Mouse (Mus musculus): Measurements from ENCODE around the gene Hexdc.

Gene Hexdc

DNA sequence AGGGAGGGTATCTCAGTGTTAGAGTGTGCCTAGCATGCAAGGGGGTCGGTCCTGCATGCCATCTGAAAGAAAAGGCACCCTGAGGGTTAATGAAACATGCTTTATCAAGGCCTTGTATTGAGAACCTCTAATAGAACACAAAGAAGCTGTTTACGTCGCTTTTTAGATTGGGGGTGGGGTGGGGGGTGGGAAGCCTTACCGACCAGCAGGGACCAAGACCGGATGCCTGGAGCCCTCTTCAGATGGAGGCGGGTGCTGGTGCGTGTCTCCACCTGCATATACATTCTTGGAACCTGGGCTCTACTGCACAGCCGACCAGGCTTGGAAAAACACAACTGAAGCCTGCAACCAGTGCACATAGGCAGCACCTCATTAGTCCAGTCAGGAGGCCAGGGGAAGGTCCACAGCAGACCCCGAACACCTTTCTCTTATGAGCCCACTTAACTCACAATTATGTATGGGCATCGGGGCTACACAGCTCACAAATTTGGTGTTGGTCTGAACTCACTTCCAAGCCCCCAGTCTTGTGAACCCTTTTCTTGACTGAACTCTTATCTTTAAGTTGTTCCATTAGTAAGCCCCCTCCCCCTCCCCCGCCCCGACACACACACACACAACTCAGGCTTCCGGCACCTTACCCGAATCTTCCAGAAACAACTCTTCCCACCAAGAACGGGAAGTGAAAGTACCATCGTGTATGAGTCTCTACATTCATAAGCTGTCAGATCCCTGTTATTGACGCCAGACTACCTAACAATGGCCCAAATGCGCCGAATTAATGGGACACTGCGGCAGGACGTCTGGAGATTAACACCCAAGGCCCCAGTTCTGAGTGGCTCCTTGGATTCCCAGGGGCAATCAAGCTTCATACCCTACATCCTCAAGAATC lies 24.1 kb downstream of the Hexdc start:
- peak; percentile 47 for DNase-seq

DNA sequence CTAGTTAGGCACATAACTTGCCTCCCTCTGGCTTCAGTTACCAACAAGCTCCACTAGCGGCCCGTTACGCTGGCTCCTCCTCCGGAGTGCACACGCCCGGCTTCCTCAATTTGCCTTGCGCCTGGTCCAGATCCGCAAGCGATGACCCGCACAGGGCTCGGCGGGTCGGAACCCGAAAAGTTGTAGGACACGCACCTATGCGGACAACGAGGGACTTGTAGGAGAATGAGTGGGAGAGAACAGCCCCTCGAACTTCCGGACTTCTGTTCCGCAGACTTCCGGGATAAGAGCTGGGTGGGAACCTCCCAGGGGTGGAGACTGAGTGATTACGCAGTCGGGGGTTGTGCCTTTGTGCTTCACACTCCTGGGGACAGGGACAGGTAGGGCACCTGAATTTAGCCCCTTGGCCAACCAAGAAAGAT lies 24.8 kb downstream of the Hexdc start, which contains the start of gene Cybc1:
Cybc1 (minus strand) TSS at position 305 of the 422 bp plus-strand sequence.
- peak; percentile 87 for DNase-seq

DNA sequence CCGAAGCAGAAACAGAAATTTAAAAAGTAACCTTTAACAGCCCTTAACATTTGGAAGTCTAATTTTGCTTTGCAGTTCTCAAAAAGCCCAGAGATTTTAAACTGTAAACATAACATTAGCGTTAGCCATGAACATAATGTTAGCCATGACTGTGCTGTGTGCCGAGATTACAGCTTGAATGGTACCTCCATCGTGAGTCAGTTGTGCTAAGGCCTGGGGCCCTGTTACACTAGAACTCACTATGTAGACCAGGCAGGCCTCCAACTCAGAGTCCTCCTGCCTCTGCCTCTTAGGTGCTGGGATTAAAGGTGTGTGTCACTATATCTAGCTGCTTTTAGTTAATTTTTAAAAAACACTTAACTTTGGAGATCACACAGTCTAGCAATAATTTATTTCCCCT lies 27.0 kb downstream of the Hexdc start:
- no peak for DNase-seq

DNA sequence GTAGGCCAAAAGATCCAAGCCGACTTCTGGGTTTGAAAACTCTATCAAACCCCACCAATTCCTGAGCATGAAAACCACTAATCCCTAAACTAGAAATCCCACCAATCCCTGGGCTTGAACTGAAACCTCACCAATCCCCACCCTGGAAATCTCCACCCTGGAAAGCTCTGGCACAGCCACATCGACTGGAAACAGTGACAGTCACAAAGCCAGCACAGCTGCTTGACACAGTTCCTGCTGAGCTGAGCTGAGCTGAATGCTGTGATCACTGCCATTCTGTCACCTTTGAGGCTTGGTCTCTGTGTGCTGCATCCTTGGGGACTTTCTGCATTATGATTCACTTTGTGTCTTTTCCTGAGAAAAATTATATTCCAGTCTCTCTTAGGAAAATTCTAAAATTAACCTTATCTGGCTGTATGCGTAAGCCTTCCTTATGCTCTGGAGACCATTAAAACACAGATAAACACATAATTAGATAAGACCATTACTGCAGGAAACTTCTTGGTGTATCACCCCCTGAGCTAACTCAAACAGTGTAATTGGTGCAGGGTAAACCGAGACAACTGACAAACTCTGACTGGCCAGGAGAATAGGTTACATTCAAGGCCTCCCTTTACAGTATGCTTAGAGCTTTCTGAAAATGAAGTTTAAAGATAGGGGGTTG lies 27.5 kb downstream of the Hexdc start:
- no peak for DNase-seq

DNA sequence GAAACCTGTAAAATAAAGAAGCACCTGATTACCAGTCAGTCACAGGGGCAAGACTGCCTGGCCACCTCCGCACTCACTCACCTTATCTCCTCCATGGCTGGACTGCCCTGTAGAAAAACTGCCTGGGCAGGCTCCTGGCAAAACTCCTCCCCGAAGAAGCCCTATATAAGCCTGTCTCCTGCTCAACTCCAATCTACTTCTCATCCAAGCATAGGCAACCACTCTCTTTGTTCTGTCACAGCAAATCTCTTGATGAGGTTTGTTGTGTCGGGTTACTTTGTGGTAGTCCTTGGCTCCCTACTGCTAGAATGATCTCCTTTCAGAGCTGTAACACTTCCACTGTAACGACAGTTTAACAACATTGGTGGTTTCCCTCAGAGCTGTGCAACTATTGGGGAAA lies 28.5 kb downstream of the Hexdc start:
- no peak for DNase-seq

DNA sequence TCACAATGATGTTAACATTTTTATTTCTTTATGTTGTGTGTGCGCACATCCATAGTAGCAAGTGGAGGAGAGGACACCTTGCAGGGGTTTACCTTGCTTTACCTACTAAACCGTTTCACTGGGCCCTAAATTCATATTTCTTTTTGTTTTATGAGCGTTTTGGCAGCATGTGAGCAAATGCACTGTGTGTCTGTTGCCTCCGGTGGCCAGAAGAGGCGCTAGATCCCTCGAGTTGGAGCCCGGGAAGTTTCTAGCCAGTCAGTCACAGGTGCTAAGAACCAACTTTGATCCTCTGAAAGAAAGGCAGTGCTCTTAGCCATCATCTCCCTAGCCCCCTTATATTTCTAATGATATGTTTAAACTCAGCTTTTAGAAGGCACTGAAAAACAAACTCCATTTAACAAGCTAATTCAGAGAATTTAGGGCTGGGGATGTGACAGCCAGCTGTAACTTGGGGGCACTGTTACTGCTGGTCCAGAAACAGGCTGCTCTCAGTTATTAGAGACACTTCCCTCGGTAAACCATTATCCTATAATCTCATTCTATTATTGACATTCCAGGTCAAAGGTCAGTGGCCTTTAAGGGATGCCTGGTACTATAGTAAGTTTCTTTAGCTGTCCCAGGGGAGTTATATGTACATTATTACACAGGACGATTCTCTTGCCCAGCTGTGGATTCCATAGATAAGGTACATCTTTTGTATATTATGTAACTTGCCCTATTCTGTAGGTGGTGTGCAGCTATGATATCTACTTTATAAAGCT lies 31.4 kb downstream of the Hexdc start:
- DNase-seq = peak; percentile 85

DNA sequence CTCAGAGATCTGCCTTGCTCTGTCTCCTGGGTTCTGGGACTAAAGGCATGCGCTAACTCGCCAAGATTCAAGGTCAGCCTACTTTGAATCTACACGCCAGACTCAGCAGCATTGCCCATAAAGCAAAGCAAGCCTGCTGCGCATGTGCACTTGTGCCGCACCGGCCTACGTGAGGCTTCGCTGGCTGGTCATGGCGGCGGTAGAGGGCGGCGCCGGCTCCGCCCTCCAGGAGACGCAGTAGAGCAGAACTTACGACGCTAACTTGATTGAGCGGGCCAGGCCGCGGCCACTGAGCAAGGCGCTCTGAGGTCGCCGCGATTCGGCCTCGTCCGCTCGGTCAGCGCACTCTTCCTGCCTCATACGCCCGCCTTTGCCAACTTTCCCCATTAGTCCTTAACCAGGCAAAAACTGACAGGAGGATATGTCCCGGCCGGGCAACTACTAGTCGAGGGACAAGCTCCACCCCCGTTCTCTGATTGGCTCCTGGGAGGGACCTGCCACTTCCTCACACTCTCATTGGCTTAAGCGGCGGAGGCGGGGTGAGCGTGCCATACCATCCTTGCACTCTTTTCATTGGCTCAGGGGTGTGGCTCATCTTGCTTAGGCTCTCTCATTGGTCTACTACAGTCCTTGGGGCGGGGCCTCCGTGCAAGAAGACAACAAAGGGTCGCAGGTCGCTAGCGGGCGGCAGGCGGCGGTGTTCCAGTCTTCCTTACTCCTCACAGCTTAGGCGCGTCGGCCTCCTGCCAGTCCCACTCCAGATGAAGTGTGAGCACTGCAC lies 32.5 kb downstream of the Hexdc start, which contains the start of gene Narf:
Narf (plus strand) TSS at position 690 of the 781 bp plus-strand sequence.
- DNase-seq = peak; percentile 99

DNA sequence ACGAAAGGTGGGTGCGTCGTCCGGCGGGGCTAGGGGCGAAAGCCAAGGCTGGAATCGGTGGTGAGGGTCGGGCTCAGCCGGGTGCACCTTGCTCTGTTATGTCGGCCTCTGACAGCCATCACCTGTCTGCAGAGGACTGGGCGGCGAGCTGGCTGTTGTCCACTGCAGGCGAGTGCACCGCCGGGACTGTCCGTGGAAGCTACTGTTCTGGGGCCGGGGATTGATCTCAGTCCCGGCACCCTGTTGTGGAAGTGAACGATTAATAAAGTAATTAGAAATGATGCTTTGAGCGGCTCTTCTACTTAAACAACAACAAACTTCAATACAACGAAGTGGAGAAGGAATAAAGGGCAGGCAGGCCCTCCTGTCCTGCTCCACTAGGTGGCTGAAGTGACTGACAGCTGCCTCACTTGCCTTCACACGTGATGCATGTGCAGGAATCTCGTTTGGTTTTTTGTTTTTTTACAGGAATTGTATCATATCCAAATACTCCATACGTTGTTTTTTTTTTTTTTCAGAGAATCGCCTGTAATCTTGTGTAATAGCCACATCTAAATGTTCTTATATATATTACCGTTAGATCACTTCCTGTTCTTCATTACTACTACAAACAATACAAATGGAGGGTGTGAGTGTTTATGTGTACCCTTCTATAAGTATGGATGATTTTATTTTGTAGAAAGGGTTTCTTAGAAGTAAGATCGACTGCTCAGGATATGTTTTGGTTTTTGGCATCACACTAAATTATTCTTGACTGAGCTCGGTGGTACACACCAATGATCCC lies 33.3 kb downstream of the Hexdc start:
- peak; percentile 63 for DNase-seq

DNA sequence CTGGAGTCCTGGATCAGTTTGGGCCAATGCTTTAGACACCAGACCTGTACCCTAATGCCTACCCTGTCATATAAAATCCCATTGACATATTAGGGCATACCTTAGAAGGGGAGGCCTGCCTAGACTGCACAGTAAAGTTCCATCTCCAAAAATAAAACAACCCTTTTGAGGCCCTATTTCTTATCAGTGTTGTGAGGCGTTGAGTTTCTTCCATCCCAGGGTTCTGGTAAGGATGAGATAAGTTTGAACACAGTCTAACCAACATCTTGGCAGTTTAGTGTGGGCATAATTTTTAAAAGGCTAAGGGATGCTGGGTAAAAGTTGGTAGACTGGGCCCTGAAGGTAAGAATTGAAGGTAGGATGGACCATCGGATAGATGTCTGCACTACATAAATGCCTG lies 35.4 kb downstream of the Hexdc start:
- DNase-seq = no peak

DNA sequence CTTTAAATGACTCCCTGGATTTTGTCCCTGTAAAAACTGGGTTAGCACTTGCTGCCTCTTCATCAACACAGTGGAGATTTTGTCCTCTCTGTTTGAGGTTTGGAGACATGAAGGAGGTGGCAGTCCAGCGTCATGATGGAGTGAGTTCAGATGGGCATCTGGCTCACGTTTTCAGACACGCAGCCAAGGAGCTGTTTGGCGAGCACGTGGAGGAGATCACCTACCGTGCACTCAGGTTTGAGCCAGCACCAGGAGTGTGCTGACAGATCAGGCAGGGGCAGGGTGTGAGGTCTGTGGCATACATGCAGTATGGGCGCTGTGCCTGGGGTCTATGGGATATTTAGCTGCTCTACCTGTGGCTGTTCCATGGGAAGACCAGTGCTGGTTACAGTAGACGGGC lies 46.0 kb downstream of the Hexdc start:
- DNase-seq = no peak

DNA sequence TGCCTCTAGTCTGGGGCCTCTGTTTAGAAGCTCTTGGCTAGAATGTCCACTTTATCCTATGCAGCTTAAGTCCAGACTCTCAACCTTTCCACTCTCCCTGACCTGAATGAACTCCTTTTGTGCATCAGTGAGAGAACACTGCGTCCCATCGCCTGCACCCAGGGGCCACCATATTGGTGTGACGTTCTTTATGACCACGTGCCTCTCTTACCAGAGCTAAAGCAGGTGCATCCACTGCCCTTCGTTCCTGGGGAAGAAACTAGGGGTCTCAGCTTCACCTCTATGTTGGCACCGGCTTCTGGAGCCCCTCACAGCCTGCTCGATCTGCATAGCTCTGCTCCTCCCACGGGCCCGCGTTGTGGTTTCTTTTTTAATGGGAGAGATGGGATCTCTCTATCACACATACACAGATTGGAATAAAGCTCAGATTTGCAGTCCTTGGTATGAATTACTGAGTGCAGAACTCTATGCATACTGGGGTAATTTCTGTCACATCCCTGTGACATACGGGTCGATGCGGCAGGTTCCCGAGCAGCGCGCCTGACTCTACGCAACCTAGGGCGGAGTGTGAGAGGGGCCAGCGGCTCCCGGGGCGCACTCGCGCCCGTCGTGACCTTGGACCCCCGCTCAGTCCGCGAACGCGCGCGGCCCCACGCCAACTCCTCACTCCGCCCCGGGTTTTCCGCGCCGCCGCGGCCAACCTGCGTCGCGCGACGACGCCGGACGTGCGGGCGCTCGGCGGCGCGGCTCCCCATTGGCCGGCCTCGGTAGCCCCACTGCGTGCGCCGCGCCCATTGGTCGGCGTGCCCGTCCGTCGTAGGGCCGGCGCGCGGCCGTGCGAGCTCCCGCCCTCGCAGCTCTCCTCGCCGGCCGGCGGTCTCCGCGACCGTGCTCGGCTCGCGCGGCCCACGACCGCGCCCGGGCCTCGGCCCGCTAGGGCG lies 55.2 kb downstream of the Hexdc start, which contains the start of gene Foxk2:
Foxk2 (plus strand) TSS at position 831 of the 941 bp plus-strand sequence.
- peak; percentile 94 for DNase-seq

DNA sequence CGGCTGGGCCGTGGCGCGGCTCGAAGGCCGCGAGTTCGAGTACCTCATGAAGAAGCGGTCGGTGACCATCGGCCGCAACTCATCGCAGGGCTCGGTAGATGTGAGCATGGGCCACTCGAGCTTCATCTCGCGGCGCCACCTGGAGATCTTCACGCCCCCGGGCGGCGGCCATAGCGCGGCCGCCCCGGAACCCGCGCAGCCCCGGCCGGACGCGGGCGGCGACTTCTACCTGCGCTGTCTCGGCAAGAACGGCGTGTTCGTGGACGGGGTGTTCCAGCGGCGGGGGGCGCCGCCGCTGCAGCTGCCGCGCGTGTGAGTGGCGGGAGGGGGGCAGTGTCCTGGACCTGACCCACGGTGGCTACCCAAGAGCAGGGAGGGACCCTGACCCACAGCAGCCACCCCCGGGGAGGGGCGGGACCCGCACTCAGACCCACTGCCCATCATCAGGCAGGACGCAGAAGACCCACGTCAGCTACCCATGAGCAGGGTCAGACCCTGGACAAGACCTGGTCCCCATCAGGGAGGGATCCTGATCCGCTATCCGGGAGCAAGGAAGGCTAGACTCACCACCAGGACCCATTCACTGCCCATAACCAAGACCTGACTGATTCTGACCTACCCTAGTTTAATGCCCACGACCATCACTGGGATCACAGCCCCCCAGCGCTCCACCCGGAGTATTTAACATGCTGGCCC lies 56.1 kb downstream of the Hexdc start:
- DNase-seq = peak; percentile 58

DNA sequence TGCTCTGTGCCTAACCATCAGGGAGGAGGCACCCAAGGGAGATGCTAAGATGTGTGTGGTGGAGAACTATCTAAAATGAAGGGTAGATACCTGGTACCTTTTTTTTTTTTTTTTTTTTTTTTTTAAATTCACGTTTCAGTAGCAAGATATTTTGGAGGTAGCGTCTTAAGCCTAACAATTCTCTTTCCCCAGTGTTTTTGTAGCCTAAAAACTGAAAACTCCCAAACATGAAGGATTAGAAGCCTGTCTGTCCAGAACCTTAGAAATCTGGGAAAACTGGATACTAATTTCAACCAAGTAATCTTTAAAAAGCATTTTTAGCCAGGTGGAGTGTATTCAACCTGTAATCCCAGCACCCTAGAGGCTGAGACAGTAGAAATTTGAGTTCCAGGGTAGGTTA lies 56.8 kb downstream of the Hexdc start:
- DNase-seq = no peak
